Mouse (Mus musculus) forebrain, embryonic 15.5 days (tissue): Measurements from ENCODE around the gene Ube2l6. TPM values are rescaled to one million over a fixed set of nuclear protein-coding genes. Genes with fewer than 3 reads are reported as not detected.

ENCODE experiments used
- ATAC-seq: fragments of 200-750 bp; cut with Nextera tagmentation; replicated peaks from 2 replicates; pipeline ENCODE4 v1.8.0; 2017; ENCODE audit warnings: mild to moderate bottlenecking, moderate TSS enrichment, moderate library complexity
- H3K27ac ChIP-seq: fragments of 300-500 bp; sonication (generic); replicated peaks from 2 replicates; pipeline ENCODE4 v1.5.1; 2015; ENCODE audit warnings: mild to moderate bottlenecking, inconsistent platforms
- H3K27me3 ChIP-seq: fragments of 300-500 bp; sonication (generic); 2 replicates; pipeline ENCODE4 v1.6.1; 2015; ENCODE audit warnings: inconsistent platforms
- H3K36me3 ChIP-seq: fragments of 300-500 bp; sonication (generic); 2 replicates; pipeline ENCODE4 v1.6.1; 2015; ENCODE audit warnings: mild to moderate bottlenecking, inconsistent platforms
- H3K4me1 ChIP-seq: fragments of 300-500 bp; sonication (generic); 2 replicates; pipeline ENCODE4 v1.6.1; 2015; ENCODE audit warnings: inconsistent platforms
- H3K4me2 ChIP-seq: fragments of 300-500 bp; sonication (generic); replicated peaks from 2 replicates; pipeline ENCODE4 v1.6.1; 2015; ENCODE audit warnings: mild to moderate bottlenecking, inconsistent platforms
- H3K4me3 ChIP-seq: fragments of 300-500 bp; sonication (generic); 2 replicates; pipeline ENCODE4 v1.5.1; 2015; ENCODE audit warnings: mild to moderate bottlenecking, inconsistent platforms
- H3K9ac ChIP-seq: fragments of 300-500 bp; sonication (generic); replicated peaks from 2 replicates; pipeline ENCODE4 v1.6.1; 2015; ENCODE audit warnings: mild to moderate bottlenecking, inconsistent platforms
- H3K9me3 ChIP-seq: fragments of 300-500 bp; sonication (generic); 2 replicates; pipeline ENCODE4 v1.6.1; 2016; ENCODE audit warnings: inconsistent platforms
- WGBS: fragments of 180-500 bp; shearing (Covaris S2); methylation state at CpG from one replicate; pipeline ENCODE4 v1.1.7; 2015; ENCODE audit warnings: mixed read lengths; 5-methylcytosine and 5-hydroxymethylcytosine counted together
- polyA plus RNA-seq: library from polyadenylated mRNA; unstranded; fragments of >200 nt; fragmentation: Nextera tagmentation; extraction: Ambion mirVana; gene quantifications from 2 replicates; pipeline ENCODE4 v1.2.1, GENCODE M21; 2015

Gene Ube2l6
- polyA plus RNA-seq, 1 experiment from 2014 or later = 20.9 TPM

GRCm38 (mm10) chr2:84840748-84841563, 42.3 kb downstream of the Ube2l6 start:
- no peaks in the 10 kb centered on the region for H3K36me3 ChIP-seq
- no peaks in the 10 kb centered on the region for H3K9me3 ChIP-seq
- 5% methylated on average over 17 of the region's 17 CpGs for WGBS
- peak overlapping the region; percentile 61 for H3K9ac ChIP-seq
- H3K4me1 ChIP-seq = peaks cover 31% of the 10 kb centered on the region
- H3K4me3 ChIP-seq = peak overlapping the region; percentile 58
- peaks cover 14% of the 10 kb centered on the region for H3K27me3 ChIP-seq
- ATAC-seq = peak; percentile 35
- H3K4me2 ChIP-seq = peak overlapping the region; percentile 100
- H3K27ac ChIP-seq = 0 out of 2 replicates have a peak overlapping the region, but pooled peaks have one; percentile 33

DNA sequence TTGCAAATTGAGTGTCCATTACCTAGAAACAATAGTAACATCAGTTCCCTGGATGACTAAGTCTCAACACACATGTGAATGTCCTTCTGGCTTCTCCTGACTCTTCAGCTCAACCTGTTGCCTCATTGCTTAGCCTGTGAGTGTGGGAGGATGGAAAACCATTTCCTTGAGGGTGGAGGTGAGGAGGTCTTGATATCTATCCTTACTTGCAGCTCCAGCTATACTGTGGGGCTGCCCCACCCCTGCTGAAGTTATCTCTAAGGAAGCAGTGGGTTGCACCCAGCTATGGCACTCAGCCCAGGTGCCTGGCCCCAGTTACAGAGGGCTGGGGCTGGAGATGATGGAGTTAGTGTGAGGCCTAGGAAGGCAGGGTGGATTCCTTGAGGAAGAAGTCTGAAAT, 43.3 kb downstream of the Ube2l6 start:
- Histone ChIP-seq H3K4me2 (no peak overlapping the region), H3K4me3 (no peak overlapping the region), H3K27me3 (peaks cover 14% of the 10 kb centered on the region)

GRCm38 (mm10) chr2:84843654-84844053, 45.0 kb downstream of the Ube2l6 start:
- 96% methylated on average over 6 of the region's 6 CpGs for WGBS
- Histone ChIP-seq H3K4me3 (no peak overlapping the region), H3K27me3 (peaks cover 8% of the 10 kb centered on the region), H3K27ac (no peak overlapping the region), H3K36me3 (no peaks in the 10 kb centered on the region), H3K4me2 (no peak overlapping the region), H3K4me1 (peaks cover 30% of the 10 kb centered on the region), H3K9ac (no peak overlapping the region), H3K9me3 (no peaks in the 10 kb centered on the region)
- ATAC-seq = no peak

More for the DNA sequence above, 43.3 kb downstream of the Ube2l6 start:
- no peak for ATAC-seq
- Histone ChIP-seq H3K36me3 (no peaks in the 10 kb centered on the region), H3K9me3 (no peaks in the 10 kb centered on the region), H3K27ac (no peak overlapping the region), H3K4me1 (peaks cover 31% of the 10 kb centered on the region), H3K9ac (no peak overlapping the region)

DNA sequence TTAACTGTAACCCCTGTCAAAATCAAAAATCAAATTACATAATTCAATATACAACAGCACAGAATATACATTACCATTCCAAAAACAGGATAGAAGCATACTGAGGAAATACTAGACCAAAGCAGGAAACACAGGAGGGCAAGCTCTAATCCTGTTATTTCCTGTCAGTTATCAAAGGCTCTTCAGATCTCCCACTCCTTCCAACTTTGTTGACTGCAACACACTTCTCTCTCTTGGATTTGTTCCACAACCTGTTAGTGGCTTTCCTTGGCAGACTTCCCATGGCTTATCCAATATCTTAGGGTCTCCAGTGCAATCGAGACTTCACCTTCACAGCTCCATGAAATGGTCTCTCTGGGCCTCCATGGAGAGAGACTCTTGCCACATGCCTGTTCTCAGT, 46.6 kb downstream of the Ube2l6 start:
- no peaks in the 10 kb centered on the region for H3K36me3 ChIP-seq
- H3K27ac ChIP-seq = no peak overlapping the region
- H3K27me3 ChIP-seq = no peaks in the 10 kb centered on the region; the same call in 1 of the 2 replicates
- H3K4me3 ChIP-seq = no peak overlapping the region
- H3K4me2 ChIP-seq = no peak overlapping the region
- peaks cover 14% of the 10 kb centered on the region for H3K4me1 ChIP-seq
- H3K9me3 ChIP-seq = no peaks in the 10 kb centered on the region
- 67% methylated on average over 1 of the region's 1 CpGs for WGBS
- no peak for ATAC-seq
- no peak overlapping the region for H3K9ac ChIP-seq

- Histone ChIP-seq H3K36me3 (no peaks in the 10 kb centered on the region), H3K4me1 (0 out of 2 replicates have a peak, but pooled peaks cover 2% of the 10 kb centered on the region), H3K9me3 (no peaks in the 10 kb centered on the region), H3K9ac (no peak overlapping the region), H3K4me3 (no peak overlapping the region), H3K4me2 (no peak overlapping the region), H3K27ac (no peak overlapping the region), H3K27me3 (no peaks in the 10 kb centered on the region)
- 61% methylated on average over 7 of the region's 7 CpGs for WGBS
- no peak for ATAC-seq
Measured at GRCm38 (mm10) chr2:84850407-84851129, 51.9 kb downstream of the Ube2l6 start.

GRCm38 (mm10) chr2:84851130-84852040, 52.8 kb downstream of the Ube2l6 start:
- H3K4me1 ChIP-seq = 0 out of 2 replicates have a peak, but pooled peaks cover 2% of the 10 kb centered on the region

GRCm38 (mm10) chr2:84855732-84856131, 57.1 kb downstream of the Ube2l6 start:
- H3K9ac ChIP-seq = no peak overlapping the region
- WGBS = 64% methylated on average over 2 of the region's 2 CpGs
- ATAC-seq = peak; percentile 72
- H3K27ac ChIP-seq = no peak overlapping the region
- H3K4me2 ChIP-seq = no peak overlapping the region
- no peak overlapping the region for H3K4me3 ChIP-seq
- H3K27me3 ChIP-seq = no peaks in the 10 kb centered on the region
- no peaks in the 10 kb centered on the region for H3K36me3 ChIP-seq
- 0 out of 2 replicates have a peak, but pooled peaks cover 2% of the 10 kb centered on the region for H3K4me1 ChIP-seq
- no peaks in the 10 kb centered on the region for H3K9me3 ChIP-seq

More at GRCm38 (mm10) chr2:84851130-84852040, 52.8 kb downstream of the Ube2l6 start:
- Histone ChIP-seq H3K36me3 (no peaks in the 10 kb centered on the region), H3K27ac (no peak overlapping the region), H3K9ac (no peak overlapping the region), H3K27me3 (no peaks in the 10 kb centered on the region), H3K4me2 (no peak overlapping the region), H3K9me3 (no peaks in the 10 kb centered on the region), H3K4me3 (no peak overlapping the region)
- no peak for ATAC-seq
- WGBS = 35% methylated on average over 23 of the region's 23 CpGs

DNA sequence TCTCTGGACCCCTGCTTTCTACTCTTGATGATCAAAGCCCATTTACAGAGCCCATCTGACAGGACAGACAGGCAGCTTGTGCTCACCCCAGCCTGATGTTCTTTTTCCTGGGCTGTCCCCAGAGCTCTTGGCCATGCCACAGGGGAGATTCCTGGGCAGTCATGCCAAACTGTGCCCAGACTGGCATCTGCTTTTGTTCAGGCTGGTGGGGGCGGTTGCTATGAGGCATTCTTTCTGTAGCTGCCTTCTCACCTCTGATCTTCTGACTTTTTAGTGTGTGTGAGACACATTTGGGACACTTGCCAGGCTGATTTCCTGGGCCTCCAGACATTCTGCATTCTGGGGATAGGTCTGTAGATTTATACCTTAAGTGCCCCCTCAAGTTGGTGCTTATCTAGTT, 59.9 kb downstream of the Ube2l6 start:
- ATAC-seq = no peak
- Histone ChIP-seq H3K27me3 (no peaks in the 10 kb centered on the region), H3K36me3 (no peaks in the 10 kb centered on the region)

More for the DNA sequence above, 59.9 kb downstream of the Ube2l6 start:
- Histone ChIP-seq H3K4me1 (no peaks in the 10 kb centered on the region), H3K27ac (no peak overlapping the region), H3K4me3 (no peak overlapping the region), H3K9ac (no peak overlapping the region), H3K4me2 (no peak overlapping the region), H3K9me3 (no peaks in the 10 kb centered on the region)
- 96% methylated on average over 1 of the region's 1 CpGs for WGBS

Other genes starting within 250 kb of the Ube2l6 start
- 35.7 and 38.1 TPM in 2 replicates for gene Ctnnd1, start 148.1 kb upstream of the Ube2l6 start, polyA plus RNA-seq
- 0.36 and 0.41 TPM in 2 replicates for gene Btbd18, start 139.7 kb upstream of the Ube2l6 start, polyA plus RNA-seq
- gene Selenoh, start 128.1 kb upstream of the Ube2l6 start, polyA plus RNA-seq = 251 and 270 TPM in 2 replicates
- gene Gm28635, start 120.8 kb upstream of the Ube2l6 start, polyA plus RNA-seq = not detected in 2 replicates
- gene Med19, start 120.4 kb upstream of the Ube2l6 start, polyA plus RNA-seq = 51.7 and 54.7 TPM in 2 replicates
- gene Tmx2, start 119.7 kb upstream of the Ube2l6 start, polyA plus RNA-seq = 198 and 209 TPM in 2 replicates
- 19.3 and 19.7 TPM in 2 replicates for gene Zdhhc5, start 83.6 kb upstream of the Ube2l6 start, polyA plus RNA-seq
- gene Clp1, start 71.5 kb upstream of the Ube2l6 start, polyA plus RNA-seq = 30.1 and 30.4 TPM in 2 replicates
- gene Ypel4, start 64.8 kb upstream of the Ube2l6 start, polyA plus RNA-seq = 20.7 and 21.2 TPM in 2 replicates
- gene Gm19426, start 55.2 kb upstream of the Ube2l6 start, polyA plus RNA-seq = 5.6 TPM in 2 replicates
- 21.7 and 25.4 TPM in 2 replicates for gene Serping1, start 23.4 kb upstream of the Ube2l6 start, polyA plus RNA-seq
- gene Smtnl1, start 23.8 kb downstream of the Ube2l6 start, polyA plus RNA-seq = 0.14 TPM in 1 of 2 replicates, not detected in the other
- 61.4 and 66.5 TPM in 2 replicates for gene Timm10, start 28.2 kb downstream of the Ube2l6 start, polyA plus RNA-seq
- 2.5 and 3.4 TPM in 2 replicates for gene Slc43a1, start 40.0 kb downstream of the Ube2l6 start, polyA plus RNA-seq
- 12.8 and 16.3 TPM in 2 replicates for gene Rtn4rl2, start 87.9 kb downstream of the Ube2l6 start, polyA plus RNA-seq
- gene Slc43a3, start 137.8 kb downstream of the Ube2l6 start, polyA plus RNA-seq = 3.8 and 4.2 TPM in 2 replicates
- gene Prg2, start 181.6 kb downstream of the Ube2l6 start, polyA plus RNA-seq = 0.31 TPM in 1 of 2 replicates, not detected in the other
- not detected in 2 replicates for gene Prg3, start 189.4 kb downstream of the Ube2l6 start, polyA plus RNA-seq
- gene Ssrp1, start 238.4 kb downstream of the Ube2l6 start, polyA plus RNA-seq = 229 and 235 TPM in 2 replicates
- 0.75 and 1.1 TPM in 2 replicates for gene P2rx3, start 238.6 kb downstream of the Ube2l6 start, polyA plus RNA-seq
- gene Tnks1bp1, start 249.2 kb downstream of the Ube2l6 start, polyA plus RNA-seq = 22.0 and 29.2 TPM in 2 replicates